Mouse (Mus musculus): Measurements from ENCODE around the gene Ddx59.

GRCm38 (mm10) chr1:136381169-136381568 is 33.9 kb upstream of the Ddx59 start:
- TF ChIP-seq CTCF (IDR thresholded peaks at IDR 0.05; ENCODE audit: low read depth) (no peak), EP300 (IDR thresholded peaks at IDR 0.05; ENCODE audit: low read depth) (no peak)
